Mouse (Mus musculus) megakaryocyte-erythroid progenitor cell, adult 5-6 weeks (primary cell): ENCODE data around the gene Mylk3. TPM values are rescaled to one million over a fixed set of nuclear protein-coding genes. Genes with fewer than 3 reads are reported as not detected.

Source experiments
- ATAC-seq: replicated peaks from 2 replicates; pipeline ENCODE4 v1.8.0; 2016; ENCODE audit warnings: mild to moderate bottlenecking, inconsistent platforms; ENCODE audit not compliant: severe bottlenecking, poor library complexity, low FRiP score, low TSS enrichment
- total RNA-seq, 2 experiments: library from RNA; stranded (forward) in 1 of 2; stranded (reverse) in 1 of 2; fragments of 200-1000, 215-1000 nt in 1 of 2; fragments of >200 nt in 1 of 2; fragmentation: Nextera tagmentation in 1 of 2; gene quantifications; 2 replicates each; pipeline ENCODE4 v1.2.3; 2014 to 2017

The Mylk3 gene
- total RNA-seq, 2 experiments from 2014 or later = 24.3 to 40.3 TPM

GRCm38 (mm10) chr8:85335105-85335504, 51.0 kb downstream of the Mylk3 start:
- 0 out of 2 replicates have a peak, but pooled peaks have one; percentile 55 for ATAC-seq

DNA sequence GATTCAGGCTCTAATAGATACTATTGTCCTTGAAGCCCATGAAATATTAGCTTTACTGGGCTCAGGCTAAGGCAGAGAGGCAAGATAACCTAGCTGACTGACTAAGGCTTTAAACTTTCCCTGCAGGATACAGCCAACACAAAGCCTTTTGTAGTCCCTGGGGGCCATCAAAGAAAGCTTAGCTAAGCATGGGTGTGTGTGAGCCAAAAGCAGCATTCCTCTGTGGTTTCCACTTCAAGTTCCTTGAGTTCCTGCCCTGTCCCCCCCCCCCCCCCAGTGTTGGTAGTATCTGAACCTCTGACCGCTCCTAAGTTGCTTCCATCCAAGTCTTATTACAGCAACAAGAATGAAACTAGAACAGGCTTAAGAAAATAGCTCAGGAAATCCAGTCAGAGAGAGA, 56.6 kb downstream of the Mylk3 start:
- no peak for ATAC-seq

DNA sequence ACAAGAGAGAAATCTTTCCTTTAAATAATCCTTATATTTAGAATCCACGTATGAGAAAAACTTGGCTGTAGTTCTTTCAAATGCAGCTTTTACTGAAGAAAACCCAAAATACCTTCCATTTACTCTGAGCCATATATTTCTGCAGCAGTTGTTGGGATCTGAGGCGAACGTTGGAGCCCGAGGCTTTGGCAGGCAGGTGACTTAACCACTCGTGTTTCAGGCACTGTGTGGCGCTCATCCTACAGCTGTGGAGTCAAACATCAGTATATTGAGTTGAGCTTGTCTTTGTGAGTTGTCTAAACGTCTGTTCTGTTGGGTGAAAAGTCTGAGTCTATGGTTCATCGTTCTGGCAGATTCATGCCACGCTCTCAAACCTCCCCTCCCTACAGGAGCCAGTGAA, 59.1 kb downstream of the Mylk3 start:
- no peak for ATAC-seq

- no peak for ATAC-seq
Measured at GRCm38 (mm10) chr8:85323084-85323483, 63.1 kb downstream of the Mylk3 start.

DNA sequence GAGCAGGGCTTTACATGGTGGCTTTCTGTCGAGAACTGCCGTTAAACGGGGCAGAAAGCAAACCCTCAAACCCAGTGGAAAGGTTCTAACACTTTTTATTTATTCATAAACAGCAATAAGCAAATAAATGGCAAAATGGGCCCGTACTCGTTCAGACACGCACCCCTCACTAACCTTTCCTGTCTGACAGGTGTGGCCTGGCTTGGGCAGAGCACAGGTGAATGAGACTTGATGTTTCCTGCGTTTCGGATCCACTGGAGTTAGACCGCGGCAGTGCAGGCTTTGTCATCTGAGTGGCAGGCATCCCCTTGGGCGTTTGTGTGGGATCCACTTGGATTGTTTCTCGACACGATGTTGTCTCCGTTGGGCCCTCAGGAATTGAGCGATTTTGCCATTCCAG, 64.2 kb downstream of the Mylk3 start:
- no peak for ATAC-seq

DNA sequence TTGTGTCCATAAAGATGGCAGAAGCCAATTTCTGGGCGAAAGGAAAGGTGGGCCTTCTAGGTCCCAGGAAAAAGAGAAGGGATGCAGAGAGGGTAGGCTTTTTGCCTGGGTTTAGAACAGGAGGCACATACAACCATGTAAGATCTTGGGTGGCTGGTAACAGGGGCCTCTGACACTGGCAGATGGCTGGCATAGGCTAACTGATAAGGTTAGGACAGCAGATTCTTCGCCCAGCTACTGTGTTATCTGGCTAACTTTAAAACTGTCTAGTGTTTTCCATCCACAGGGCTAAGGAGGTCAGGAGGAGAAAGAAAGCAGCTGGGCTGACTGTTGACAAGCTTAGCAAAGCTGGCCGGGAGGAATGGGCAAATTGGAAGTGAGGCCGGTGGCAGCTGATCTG, 67.6 kb downstream of the Mylk3 start:
- peak; percentile 96 for ATAC-seq

DNA sequence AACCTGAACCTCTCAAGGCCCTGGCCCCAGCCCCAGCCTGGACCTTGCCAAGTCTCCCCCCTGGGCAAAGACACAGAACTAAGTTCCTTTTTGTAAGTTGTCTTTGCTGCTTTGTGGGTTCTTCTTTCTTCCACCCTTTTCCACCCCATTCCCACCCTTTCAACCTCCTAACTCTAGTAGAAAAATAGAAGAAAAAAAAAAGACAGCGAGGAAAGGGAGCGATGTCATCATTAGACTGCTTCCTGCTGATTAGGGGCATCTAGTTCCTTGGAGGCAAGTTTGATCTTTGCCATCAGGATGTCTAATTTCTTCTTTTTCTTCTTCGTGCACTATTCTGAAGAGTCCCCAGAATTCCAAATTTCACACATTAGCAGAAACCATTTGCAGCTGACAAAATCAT, 73.1 kb downstream of the Mylk3 start:
- no peak for ATAC-seq

DNA sequence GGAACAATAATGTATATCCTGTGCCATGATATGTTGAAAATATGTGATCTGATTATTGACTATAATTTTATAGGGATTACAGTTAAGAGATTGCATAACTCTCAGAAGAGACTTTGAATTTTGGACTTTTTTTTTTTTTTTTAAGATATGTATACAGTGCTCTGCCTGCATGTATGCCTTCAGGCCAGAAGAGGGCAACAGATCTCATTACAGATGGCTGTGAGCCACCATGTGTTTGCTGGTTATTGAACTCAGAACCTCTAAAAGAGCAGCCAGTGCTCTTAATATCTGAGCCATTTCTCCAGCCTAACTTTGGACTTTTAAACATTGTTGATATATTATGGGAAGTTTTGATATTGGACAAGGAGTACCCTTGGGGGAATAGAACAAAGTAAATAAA, 74.4 kb downstream of the Mylk3 start:
- ATAC-seq = peak; percentile 59

DNA sequence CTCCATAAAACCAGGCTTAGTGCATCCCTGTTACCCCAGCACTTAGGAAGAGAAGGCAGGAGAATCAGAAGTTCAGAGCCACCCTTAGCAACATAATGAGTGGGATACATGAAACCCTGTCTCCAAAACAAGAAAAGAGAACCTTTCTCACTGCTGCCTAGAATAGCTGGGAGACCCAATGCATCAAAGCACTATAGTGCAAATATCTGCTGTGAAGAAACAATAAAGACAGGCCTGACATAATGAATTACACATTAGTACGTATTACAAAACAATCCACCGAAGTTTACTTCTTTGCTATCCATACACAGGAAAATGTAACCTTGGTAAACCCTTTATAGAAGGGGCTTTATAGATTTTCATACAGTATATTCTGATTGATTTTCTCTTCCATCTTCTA, 77.6 kb downstream of the Mylk3 start:
- ATAC-seq = no peak

DNA sequence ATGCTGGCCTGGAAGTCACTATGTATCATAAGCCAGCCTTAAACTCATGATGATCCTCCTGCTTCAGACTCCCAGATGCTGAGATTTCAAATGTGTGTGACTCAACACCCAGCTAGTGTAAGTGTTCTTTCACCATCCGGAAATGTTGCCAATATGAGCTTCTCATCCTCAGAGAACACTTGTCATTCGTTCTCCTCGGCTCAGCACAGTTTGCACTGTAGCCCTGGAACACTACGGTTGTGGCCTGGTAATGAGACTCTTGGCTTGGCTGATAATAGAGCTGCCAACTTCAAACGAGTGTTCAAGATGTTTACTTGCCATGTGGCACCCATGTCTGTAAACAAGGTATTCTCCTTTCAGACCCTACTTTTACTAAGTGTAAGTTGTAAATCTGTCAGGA, 82.6 kb downstream of the Mylk3 start:
- ATAC-seq = no peak

DNA sequence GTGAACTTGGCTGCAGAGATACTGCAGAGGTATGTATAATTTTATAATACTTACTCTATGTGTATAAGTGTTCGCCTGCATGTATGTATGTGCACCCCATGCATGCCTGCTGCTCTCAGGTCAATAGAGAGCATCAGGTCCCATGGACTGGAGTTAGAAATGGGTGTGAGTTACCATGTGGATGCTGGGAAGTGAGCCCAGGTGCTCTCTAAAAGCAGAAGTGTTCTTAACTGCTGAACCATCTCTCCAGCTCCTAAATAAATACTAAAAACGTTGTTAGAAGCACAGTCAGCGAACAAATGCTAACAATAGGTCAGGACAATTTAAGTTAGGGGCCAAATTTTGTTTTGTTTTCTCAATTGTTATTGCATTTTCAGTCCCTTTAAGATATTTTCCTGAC, 83.2 kb downstream of the Mylk3 start:
- no peak for ATAC-seq

GRCm38 (mm10) chr8:85301941-85302340, 84.2 kb downstream of the Mylk3 start:
- no peak for ATAC-seq

DNA sequence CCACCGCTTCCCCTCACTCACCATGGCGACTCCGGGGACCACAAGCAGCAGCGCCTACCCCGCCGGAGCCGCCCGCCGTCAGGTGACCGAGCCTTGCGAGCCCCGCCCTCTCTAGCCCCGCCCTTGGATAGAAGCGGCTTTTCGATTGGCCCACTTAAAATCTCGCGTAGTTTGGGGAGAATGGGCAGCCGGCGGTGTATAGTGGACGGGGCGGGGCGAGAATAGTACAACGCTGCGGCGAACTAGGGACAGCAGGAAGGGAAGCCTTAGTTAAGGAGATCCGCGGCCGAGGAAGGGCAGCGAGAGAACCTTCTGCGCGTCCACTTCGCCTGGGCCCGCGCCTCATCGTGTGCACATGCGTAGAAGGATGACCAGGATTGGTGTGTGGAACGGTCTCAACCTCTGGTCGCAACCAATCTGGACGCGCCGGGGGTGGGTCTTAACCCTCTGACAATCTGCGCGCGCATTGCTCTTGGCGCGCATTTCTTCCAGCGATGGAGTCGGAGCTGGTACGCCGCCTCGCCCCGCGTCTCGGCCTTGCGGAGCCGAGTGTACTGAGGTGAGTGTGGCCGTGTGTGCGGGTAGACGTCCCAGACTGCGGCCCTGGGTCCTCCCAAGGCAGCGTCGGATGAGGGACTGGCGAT, 86.6 kb downstream of the Mylk3 start, which contains the start of the genes Orc6 and Vps35:
Gene Orc6, plus strand, starts transcription at position 199 of the 644 bp plus-strand sequence.
Gene Vps35, minus strand, starts transcription at position 369 of the 644 bp plus-strand sequence.
- peak; percentile 94 for ATAC-seq

DNA sequence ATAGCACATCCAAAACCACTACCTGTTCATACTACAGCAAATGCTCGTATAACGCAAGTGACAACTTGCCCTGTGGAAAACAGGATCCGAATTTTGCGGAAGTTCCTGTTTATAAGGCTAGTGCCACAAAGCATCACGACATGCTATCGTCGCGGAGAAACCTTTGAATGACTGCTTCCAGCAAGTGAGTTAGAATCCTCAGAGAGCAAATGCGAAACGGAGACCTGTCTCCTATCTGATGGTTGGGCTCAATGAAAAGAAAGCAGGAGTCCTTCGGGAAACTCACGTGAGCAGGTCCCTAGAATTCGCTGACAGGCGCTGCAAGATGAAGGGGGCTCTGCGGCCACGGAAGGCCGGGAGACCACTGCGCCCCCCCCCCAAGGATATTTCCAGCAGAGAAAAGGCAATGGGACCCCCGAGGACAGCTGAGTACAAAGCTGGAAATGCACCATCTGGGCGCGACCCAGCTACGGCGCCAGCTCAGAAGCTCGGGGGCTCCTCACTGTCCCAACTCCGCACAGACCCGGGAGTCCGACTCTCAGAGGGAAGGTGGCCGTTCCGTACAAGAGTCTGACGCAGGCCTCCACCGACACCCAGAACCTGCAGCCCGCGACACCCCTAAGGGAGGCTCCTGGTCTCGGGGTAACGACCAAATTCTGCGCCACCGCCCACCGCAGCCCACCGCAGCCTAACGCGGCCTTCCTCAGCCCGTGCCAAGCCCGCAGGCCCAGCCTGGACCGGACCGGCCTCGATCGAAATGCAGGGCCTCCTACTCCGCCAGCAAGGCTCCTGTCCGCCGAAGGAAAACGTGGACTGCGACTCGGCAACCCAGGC, 87.3 kb downstream of the Mylk3 start:
- ATAC-seq = peak; percentile 15

DNA sequence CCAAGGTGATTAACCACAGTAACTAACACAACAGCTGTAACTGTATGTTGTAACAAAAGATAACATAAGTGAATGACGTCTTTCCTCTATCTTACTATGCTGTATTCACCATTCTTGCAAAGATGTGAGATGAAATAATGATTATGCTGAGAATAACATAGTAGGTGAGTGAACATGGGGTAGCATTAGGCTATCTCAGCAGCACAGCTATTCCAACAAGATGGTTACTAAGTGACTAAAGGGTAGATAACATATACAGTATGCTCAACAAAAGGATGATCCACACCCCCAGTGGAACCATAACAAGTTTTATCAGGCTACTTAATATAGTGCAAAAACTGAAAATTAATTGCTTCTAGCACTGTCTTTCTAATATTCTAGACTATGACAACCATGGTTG, 99.3 kb downstream of the Mylk3 start:
- peak; percentile 97 for ATAC-seq

Other genes starting within 250 kb of the Mylk3 start
- gene Cks1brt, start 234.4 kb downstream of the Mylk3 start, total RNA-seq (2014; fragmentation: Nextera tagmentation) = not detected in 2 replicates
- gene Cks1brt, start 234.4 kb downstream of the Mylk3 start, total RNA-seq (2017) = not detected in 2 replicates
- gene Olfr371, start 160.4 kb downstream of the Mylk3 start, total RNA-seq (2014; fragmentation: Nextera tagmentation) = not detected in 2 replicates
- gene Olfr371, start 160.4 kb downstream of the Mylk3 start, total RNA-seq (2017) = not detected in 2 replicates
- 137 and 173 TPM in 2 replicates for gene Orc6, start 86.7 kb downstream of the Mylk3 start, total RNA-seq (2014; fragmentation: Nextera tagmentation)
- 123 and 134 TPM in 2 replicates for gene Orc6, start 86.7 kb downstream of the Mylk3 start, total RNA-seq (2017)
- gene Vps35, start 86.5 kb downstream of the Mylk3 start, total RNA-seq (2014; fragmentation: Nextera tagmentation) = 95.7 and 104 TPM in 2 replicates
- gene Vps35, start 86.5 kb downstream of the Mylk3 start, total RNA-seq (2017) = 156 and 158 TPM in 2 replicates
- gene 4921524J17Rik, start 46.5 kb upstream of the Mylk3 start, total RNA-seq (2014; fragmentation: Nextera tagmentation) = 25.3 and 33.0 TPM in 2 replicates
- gene 4921524J17Rik, start 46.5 kb upstream of the Mylk3 start, total RNA-seq (2017) = 61.6 and 114 TPM in 2 replicates
- gene Gpt2, start 106.2 kb upstream of the Mylk3 start, total RNA-seq (2014; fragmentation: Nextera tagmentation) = 0.17 and 1.1 TPM in 2 replicates
- gene Gpt2, start 106.2 kb upstream of the Mylk3 start, total RNA-seq (2017) = 1.1 and 2.0 TPM in 2 replicates
- gene Dnaja2, start 169.0 kb upstream of the Mylk3 start, total RNA-seq (2014; fragmentation: Nextera tagmentation) = 100 and 115 TPM in 2 replicates
- gene Dnaja2, start 169.0 kb upstream of the Mylk3 start, total RNA-seq (2017) = 139 and 165 TPM in 2 replicates